Mouse (Mus musculus) liver, embryonic 15.5 days (tissue): ENCODE measurements at regions not wholly inside any gene's neighbourhood (a gene's known extent, or its start where the extent isn't known, plus 50 kb on each side); places are given as distances from the start of the nearest gene placed in this dataset.
"Not testable (repeated sequence)": the region's sequence is repeated elsewhere in the genome, so short reads cannot be mapped to it uniquely, and the experiment has no call there.

ENCODE experiments used
- ATAC-seq: fragments of 200-750 bp; cut with Nextera tagmentation; 2 replicates; pipeline ENCODE4 v1.8.0; 2017; ENCODE audit warnings: moderate number of reproducible peaks, mild to moderate bottlenecking, moderate library complexity; ENCODE audit not compliant: insufficient read depth
- H3K27ac ChIP-seq: fragments of 300-500 bp; sonication (generic); replicated peaks from 2 replicates; pipeline ENCODE4 v1.5.1; 2015; ENCODE audit warnings: mild to moderate bottlenecking, inconsistent platforms
- H3K27me3 ChIP-seq: fragments of 300-500 bp; sonication (generic); 2 replicates; pipeline ENCODE4 v1.6.1; 2015; ENCODE audit warnings: mild to moderate bottlenecking, inconsistent platforms
- H3K36me3 ChIP-seq: fragments of 300-500 bp; sonication (generic); replicated peaks from 2 replicates; pipeline ENCODE4 v1.6.1; 2015; ENCODE audit warnings: moderate library complexity, mild to moderate bottlenecking, inconsistent platforms
- H3K4me1 ChIP-seq: fragments of 300-500 bp; sonication (generic); replicated peaks from 2 replicates; pipeline ENCODE4 v1.6.1; 2015; ENCODE audit warnings: inconsistent platforms
- H3K4me2 ChIP-seq: fragments of 300-500 bp; sonication (generic); 2 replicates; pipeline ENCODE4 v1.6.1; 2015; ENCODE audit warnings: moderate library complexity, mild to moderate bottlenecking, inconsistent platforms
- H3K4me3 ChIP-seq: fragments of 300-500 bp; sonication (generic); replicated peaks from 2 replicates; pipeline ENCODE4 v1.5.1; 2015; ENCODE audit warnings: mild to moderate bottlenecking, inconsistent platforms
- H3K9ac ChIP-seq: fragments of 300-500 bp; sonication (generic); 2 replicates; pipeline ENCODE4 v1.6.1; 2015; ENCODE audit warnings: moderate library complexity, mild to moderate bottlenecking, inconsistent platforms
- H3K9me3 ChIP-seq: fragments of 300-500 bp; sonication (generic); replicated peaks from 2 replicates; pipeline ENCODE4 v1.6.1; 2016; ENCODE audit warnings: inconsistent platforms
- WGBS: fragments of 180-500 bp; shearing (Covaris S2); methylation state at CpG from one replicate; pipeline ENCODE4 v1.1.7; 2015; ENCODE audit warnings: mixed read lengths; ENCODE audit not compliant: insufficient replicate concordance; 5-methylcytosine and 5-hydroxymethylcytosine counted together

- 21% methylated on average over 1 of the region's 1 CpGs for WGBS
- peak overlapping the region; percentile 60 for H3K4me2 ChIP-seq
- peak overlapping the region; percentile 34; the same call in 1 of the 2 replicates for H3K4me3 ChIP-seq
- peaks cover 36% of the 10 kb centered on the region for H3K4me1 ChIP-seq
- H3K36me3 ChIP-seq = no peaks in the 10 kb centered on the region
- peak overlapping the region; percentile 40; the same call in 1 of the 2 replicates for H3K9ac ChIP-seq
- no peaks in the 10 kb centered on the region for H3K27me3 ChIP-seq
- H3K27ac ChIP-seq = peak overlapping the region; percentile 94
- peak; percentile 95 for ATAC-seq
- no peaks in the 10 kb centered on the region for H3K9me3 ChIP-seq
Observed at GRCm38 (mm10) chrX:94863123-94863522, 138.8 kb downstream of the Zxdb start.

DNA sequence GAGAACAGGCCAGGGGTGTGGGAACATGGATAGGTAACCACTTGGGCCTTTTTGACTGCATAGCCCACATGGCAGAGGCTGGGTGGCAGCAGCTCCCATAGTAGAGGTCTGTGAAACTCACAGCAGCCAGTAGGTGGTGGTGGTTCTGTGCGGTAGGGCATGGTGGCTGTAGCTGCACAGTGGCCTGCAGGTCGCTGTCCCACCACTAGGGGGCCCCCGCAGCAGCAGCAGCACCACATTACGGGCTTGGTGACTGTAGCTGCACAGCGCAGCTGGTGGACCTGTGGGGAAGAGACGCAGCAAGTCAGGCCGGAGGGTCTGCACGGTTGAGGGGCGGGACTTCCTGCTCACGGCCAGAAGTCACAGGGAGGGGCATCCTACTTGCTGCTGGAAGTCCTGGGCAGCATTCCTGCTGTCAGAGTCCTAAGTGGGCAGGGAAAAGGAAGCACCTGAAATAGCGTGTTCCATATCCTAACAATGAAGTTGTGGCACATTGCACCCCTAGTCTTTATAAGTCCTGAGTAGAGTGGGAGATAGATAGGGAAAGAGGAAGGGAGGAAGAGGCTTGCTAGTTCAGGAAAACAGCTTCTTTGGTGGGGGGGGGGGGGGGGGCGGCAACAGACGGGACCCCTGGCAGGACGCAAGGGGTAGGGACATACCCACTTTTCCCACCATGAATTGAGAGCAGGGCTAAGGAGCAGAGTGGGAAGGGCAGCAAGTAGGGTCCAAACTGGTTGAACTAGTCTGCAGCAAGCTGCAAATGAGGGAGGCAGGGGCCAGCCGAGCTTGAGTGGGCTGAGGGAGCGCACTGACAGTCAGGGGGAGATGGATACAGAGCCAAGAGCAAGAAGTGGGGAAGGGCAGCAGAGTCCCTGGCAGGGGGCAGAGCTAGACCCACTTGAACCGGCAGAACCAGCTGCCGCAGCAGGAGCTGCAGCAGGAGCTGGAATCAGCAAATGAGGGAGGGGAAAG is 141.4 kb downstream of the Zxdb start:
- H3K9me3 ChIP-seq = no peaks in the 10 kb centered on the region
- WGBS = 15% methylated on average over 18 of the region's 18 CpGs
- H3K27me3 ChIP-seq = no peaks in the 10 kb centered on the region
- H3K9ac ChIP-seq = peak overlapping the region; percentile 45; the same call in 1 of the 2 replicates
- ATAC-seq = peak; percentile 79
- H3K36me3 ChIP-seq = no peaks in the 10 kb centered on the region
- H3K4me3 ChIP-seq = peak overlapping the region; percentile 44
- H3K27ac ChIP-seq = peak overlapping the region; percentile 51; the same call in 1 of the 2 replicates
- peak overlapping the region; percentile 69 for H3K4me2 ChIP-seq
- peaks cover 38% of the 10 kb centered on the region for H3K4me1 ChIP-seq

GRCm38 (mm10) chrX:94883547-94883946 is 142.9 kb downstream of the Spin4 start:
- not testable (repeated sequence) for H3K4me1 ChIP-seq, H3K27ac ChIP-seq, H3K9me3 ChIP-seq, ATAC-seq, H3K9ac ChIP-seq, H3K4me2 ChIP-seq, H3K36me3 ChIP-seq, H3K27me3 ChIP-seq, H3K4me3 ChIP-seq
- WGBS = 79% methylated on average over 2 of the region's 2 CpGs
